Mouse (Mus musculus) bone marrow macrophage, adult 2 months (primary cell): ENCODE data around the gene Bicc1.

Source experiments
- CTCF ChIP-seq: IDR thresholded peaks from 2 replicates; pipeline ENCODE4 v1.5.1; 2012; ENCODE audit warnings: low read depth, mild to moderate bottlenecking, low read length, moderate library complexity
- POLR2A ChIP-seq: IDR thresholded peaks from 2 replicates; pipeline ENCODE4 v1.6.1; 2012; ENCODE audit warnings: mild to moderate bottlenecking, low read depth, low read length, borderline replicate concordance

DNA sequence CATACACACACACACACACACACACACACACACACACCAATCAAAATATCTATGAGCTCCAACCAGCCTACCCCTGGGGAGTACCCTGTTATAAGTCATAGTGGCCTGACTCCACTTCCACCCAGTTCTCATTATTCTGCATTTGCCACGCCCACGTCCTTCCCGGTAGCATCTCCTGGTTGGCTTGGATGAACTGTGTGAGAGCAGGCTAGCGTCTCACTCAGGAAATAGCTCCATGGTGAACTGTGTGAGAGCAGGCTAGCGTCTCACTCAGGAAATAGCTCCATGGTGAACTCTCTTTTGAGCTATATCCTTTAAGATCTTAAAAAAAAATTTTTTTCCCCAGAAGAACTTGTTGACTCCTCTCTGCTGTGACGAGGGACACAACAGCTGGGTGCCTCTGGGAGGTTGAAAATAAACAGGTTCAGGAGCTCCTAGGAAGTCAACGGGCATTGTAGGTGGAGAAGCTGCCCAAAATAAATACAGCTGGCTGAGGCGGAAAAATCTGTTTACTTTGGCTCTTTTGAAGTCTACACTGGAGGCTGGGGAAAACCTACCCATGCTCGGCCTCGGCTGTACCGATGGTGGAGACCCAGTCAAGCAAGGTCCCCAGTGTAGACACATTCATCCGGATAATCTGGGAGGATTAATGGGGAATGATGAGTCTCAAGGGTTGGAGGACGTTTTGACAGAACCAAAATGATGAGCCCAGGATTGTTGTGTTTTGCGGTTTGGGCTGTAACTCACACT, 37.7 kb upstream of the Bicc1 start:
- no peak for TF ChIP-seq CTCF
- no peak for TF ChIP-seq POLR2A
